Mouse (Mus musculus): Measurements from ENCODE around the gene Scd4.
A peak's percentile ranks its signal among the peaks of the same experiment; 100 is the strongest.
"Not testable (repeated sequence)": the region's sequence is repeated elsewhere in the genome, so short reads cannot be mapped to it uniquely, and the experiment has no call there.

The Scd4 gene

DNA sequence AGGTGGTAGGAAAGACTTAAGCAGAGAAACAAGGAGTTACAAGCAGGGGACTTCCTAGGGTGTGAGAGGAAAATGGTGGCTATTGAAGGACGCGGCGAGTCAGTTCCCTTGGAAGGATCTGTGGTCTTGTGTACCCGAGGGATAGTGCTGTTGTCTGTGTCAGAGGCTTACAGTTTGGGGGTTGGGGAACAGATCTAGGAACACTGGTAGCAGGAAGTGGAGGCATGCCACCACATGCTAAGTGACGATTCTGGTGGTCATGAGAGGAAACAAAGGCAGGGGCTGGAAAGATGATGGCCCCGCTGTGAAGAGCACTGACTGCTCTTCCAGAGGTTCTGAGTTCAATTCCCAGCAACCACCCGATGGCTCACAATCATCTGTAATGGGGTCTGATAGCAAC, 32.4 kb upstream of the Scd4 start:
- DNase-seq (ENCODE audit: low spot score in 2 of 2): no peak

DNA sequence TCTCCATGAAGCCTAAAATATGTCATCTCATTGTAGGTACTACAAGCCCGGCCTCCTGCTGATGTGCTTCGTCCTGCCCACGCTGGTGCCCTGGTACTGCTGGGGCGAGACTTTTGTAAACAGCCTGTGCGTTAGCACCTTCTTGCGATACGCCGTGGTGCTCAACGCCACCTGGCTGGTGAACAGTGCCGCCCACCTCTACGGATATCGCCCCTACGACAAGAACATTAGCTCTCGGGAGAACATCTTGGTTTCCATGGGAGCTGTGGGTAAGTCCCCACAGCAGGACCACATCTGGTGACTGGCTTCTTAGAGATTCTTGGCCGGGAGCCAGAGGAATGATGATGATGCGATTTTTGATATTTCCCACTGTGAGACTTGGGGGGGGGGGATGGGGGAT, 31.7 kb upstream of the Scd4 start:
- no peak for DNase-seq (ENCODE audit: low spot score in 2 of 2)

DNA sequence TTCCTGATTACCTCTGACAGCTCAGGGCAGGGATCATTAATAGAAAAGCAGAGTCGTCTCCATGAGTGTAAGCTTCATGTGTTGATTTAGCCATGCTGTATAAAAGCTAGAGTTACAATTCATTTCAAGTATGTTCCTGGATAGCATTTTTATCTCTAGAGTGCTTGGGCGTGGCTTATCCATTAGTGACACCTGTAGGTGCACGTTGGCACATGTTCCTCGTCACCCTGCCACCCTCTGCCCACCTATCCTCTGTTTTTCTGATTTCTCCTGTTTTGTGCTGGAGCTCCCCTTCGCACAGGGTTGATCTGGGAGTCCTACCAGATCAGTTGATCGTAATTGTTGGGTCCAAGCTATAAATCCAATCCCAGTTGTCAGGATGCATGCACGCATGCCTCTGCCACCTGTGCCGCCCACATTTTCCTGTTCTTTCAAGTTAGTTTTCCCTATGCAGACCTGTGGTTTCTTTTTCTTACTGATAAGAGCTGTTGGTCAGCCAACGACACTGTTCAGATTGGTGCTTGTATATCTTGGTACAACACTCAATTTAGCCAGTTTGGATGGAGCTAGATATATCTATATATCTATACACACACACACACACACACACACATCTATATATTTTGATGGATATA, 31.1 kb upstream of the Scd4 start:
- DNase-seq (ENCODE audit: low spot score in 2 of 2): no peak

DNA sequence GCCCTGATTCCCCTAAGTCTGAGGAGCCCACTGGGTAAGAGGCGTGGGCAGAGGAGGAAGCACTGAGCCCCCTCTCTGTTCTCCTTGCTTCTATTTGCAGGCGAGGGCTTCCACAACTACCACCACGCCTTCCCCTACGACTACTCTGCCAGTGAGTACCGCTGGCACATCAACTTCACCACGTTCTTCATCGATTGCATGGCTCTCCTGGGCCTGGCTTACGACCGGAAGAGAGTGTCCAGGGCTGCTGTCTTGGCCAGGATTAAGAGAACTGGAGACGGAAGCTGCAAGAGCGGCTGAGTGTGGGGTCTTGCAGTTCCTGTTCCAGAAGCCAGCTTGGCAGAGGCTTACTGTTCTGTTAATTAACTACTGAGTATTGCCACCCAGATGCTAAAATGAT, 30.0 kb upstream of the Scd4 start:
- DNase-seq (ENCODE audit: low spot score in 2 of 2): no peak

DNA sequence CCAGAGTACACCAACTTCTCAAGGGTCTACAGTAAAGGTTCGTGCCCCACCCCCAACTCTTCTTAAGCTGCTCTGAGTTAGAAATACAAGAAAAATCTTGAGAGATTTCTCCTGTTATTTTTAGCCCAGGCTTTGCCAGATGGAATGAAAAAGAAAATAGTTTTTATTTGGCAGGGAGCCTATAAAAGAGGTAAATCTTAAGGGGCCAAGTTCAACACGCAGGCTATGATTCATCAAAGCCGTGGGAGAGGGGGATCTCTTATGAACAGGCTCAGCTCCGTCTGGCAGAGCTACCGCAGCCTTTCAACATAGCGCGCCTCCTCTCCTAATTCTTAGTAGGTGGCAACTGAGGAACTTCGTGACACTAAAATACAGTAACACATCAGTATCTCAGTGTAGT, 29.4 kb upstream of the Scd4 start:
- no peak for DNase-seq (ENCODE audit: low spot score in 2 of 2)

DNA sequence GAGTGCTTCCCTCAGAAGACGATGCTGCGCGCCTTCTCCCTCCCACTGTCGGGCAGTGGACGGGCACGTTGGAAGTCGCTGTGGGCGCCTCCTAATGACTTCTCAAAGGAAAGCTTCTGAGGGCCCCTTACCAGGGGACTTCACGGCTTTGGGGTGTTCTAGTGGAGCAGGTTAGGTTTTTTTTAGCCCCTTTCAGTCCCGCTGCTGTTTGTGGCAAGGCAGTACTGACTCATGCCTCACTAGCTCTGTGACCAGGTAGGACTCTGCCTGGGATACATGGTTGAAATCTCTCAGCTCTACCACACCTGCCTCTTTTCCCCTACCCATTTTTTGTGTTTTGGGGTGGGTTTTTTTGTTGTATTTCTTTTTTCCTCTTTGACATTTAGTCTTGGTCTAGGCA, 28.5 kb upstream of the Scd4 start:
- DNase-seq (ENCODE audit: low spot score in 2 of 2): no peak

DNA sequence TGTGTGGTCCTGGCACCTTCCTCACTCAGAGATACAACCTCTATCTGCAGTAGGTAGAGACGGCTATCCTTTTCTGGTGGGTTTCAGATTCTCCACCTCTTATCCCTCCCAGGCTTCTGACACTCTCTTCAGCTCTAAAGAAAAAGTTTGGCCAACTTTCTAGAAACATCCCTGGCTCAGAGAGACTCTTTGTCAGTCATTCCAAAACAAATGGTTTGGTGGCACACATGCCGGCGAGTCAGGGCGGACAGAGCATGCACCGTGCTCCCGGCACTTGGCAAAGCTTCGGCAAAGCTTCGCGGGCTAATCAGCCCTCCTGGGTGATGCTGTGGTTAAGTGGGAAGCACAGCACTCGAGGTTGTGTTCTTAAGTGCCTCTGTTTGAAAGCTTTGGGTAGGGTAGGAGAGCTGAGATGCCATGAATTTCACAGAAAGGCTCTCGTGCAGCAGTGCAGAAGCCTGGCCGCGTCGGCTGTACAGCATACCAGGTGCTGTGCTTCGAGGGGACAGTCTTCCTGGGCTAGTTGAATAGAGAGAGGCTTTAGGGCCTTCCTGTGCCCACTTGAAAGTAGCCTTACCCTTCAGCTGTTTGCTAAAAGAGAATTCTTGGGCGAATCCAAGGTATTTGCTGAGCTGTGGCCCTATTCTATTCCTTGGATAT, 27.9 kb upstream of the Scd4 start:
- DNase-seq (ENCODE audit: low spot score in 2 of 2): no peak

DNA sequence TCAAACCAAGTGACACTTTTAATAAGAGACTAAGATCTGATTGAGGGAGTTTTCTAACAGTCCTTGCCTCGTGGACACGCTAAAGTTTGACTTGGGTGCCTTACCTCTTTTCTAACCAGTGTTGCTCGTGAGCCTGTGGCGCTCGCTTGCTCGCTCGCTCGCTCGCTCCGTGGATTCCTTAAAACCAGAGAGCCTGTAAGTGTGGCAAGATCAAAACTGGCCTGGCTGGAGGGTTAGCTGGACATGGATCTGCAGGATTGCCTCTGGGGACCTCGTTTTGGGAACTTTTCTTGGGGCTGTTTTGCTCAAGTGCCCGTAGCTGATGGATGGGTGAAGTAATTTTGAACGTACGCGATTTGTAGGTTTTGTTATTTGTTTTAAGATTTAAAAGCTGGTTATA, 27.2 kb upstream of the Scd4 start:
- DNase-seq (ENCODE audit: low spot score in 2 of 2): no peak

DNA sequence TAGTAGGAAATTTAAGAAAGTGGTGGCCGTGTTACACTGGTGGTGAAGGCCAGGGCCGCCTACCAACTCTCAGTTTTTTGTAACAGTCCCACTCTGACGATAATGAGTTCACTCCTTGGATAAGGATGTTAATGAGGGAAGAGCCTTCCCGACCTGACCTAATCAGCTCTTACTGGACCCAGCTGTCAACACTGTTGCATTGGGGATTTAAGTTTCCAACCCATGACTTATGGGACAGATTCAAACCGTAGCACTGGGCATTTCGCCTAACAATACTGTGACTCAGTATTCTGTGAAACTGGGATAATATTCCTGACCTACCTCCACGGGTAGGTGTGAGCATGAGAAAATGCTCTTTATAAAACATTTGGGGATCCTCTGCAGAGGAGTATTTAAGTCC, 26.7 kb upstream of the Scd4 start:
- DNase-seq (ENCODE audit: low spot score in 2 of 2): no peak

DNA sequence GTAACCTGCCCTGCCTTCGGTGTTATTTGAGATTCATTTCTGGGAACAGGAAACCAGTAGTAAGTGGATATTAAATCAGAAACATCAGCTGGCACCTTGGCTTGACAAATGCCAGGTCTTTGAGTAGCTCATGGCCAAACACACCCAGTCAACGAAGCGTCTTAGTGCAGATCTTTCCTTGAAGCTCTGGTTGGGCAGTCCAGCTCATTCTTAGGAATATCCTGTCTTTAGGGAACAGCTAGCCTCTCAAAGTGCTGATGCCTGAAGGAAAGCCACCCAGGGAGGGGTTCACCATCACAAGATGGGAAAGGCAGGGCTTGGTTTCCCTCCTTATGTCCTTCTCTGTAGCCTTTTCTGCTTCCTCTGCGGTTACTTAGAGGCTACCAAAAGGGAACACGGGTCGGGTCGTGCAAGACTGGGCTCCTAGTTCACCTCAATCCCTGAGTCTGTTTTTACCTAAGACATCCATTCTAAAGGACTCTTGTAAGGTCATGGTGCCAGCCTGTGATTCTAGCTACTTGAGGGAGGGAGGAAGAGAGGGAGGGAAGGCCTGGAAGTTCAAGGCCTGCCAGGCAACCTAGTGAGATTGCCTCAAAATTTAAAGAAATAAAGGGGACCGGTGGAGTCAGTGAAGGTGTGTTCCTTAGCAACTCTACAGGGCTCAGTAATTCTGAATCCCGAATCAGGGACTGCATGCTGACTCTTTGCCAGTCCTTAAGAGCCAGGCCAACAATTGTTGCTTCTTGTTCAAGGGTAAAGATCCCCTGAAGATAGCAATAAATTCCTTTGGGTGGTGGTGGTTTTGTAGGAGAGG, 25.6 kb upstream of the Scd4 start:
- DNase-seq (ENCODE audit: low spot score in 2 of 2): no peak

DNA sequence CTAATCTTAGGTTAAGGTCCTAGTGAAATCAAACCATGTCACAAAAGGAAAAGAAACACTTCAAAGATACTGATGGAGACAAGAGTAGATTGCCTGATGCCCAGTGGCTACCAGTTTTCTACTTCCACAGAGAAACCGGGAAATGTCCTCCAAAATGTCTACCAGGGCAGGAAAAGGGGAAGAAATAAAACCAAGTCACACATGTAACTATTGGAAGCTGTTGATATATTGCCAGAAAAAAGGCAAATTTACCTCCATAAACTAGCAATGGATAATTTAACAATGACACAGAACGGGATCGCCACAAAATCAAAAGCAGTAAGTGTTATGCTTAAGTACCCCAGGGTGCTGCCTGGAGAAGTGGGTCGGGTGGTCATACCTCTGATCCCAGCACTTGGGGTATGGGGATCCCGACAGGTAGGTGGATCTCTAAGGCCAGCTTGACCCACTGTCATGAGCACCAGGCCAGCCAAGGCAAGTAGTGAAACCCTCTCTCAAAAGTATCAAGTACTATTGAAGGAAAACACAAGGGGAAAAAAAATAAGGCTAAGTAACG, 24.9 kb upstream of the Scd4 start:
- DNase-seq (ENCODE audit: low spot score in 2 of 2): no peak

DNA sequence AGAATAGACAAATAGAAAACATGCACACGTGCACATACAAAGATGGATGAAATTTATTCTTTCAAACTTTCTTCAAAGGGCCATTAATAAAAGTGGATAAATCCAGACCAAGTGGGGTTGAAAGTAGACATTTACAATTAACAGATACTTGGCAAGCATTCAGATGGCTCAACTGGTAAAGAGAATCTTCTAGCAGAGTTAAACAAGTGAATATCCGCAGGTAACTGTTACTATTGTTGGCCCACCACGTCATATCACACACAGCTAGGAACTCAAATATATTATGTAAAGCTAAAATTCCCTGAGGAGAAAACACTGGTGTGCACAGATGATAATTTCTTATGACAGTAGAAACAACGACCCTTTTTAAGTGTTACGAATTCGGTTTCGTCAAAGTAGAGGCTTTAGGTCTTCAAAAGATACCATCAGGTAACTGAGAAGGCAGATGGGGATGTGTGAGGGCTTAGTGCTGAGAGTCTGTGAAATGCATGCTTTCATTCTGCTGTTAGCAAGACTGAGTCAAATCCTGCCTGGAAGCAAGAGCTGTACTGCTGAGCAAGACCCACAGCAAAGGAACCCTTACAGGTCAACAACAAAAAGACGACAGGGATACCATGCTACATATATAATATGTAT, 24.2 kb upstream of the Scd4 start:
- DNase-seq (ENCODE audit: low spot score in 2 of 2): no peak

DNA sequence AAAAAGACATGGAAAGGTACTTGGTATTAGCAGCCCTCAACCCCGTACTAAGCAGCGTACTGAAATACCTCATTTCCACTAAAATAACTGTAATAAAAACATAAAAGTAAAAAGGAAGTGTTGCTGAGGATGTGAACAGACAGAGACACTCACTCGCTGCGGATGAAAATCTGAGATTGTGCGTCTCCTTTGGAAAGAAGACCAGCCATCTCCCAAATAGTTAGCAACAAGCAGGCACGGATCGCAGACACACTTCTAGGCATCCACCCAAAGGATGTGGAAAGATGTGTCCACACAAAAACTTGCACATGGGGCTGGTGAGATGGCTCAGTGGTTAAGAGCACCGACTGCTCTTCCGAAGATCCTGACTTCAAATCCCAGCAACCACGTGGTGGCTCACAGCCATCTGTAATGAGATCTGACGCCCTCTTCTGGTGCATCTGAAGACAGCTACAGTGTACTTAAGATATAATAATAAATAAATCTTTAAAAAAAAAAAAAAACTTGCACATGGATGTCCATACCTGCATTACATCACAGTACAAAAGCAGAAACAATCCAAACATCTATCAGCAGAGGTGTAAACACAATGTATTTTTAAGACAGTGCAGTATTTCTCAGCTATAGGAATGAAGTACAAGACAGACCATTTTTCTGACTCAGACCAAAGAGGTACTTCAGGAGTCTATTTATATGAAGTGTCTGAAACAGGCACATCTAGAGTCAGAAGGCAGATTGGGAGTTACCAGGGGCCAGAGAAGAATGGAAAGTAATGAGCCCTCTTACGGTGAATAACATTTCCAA, 23.3 kb upstream of the Scd4 start:
- no peak for DNase-seq (ENCODE audit: low spot score in 2 of 2)

DNA sequence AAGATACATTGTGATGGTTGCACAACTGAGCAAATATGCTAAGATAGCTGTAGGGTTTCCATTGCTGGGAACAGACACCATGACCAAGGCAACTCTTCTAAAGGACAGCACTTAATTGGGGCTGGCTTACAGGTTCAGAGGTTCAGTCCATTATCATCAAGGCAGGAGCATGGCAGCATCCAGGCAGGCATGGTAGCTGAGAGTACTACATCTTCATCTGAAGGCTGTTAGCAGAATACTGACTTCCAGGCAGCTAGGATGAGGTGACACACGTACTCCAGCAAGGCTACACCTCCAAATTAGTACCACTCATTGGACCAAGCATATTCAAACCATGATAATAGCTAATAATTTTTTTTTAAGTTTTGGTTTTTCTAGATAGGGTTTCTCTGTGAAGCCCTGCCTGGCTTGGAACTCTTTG, 22.7 kb upstream of the Scd4 start:
- not testable (repeated sequence) for DNase-seq (ENCODE audit: low spot score in 2 of 2)

DNA sequence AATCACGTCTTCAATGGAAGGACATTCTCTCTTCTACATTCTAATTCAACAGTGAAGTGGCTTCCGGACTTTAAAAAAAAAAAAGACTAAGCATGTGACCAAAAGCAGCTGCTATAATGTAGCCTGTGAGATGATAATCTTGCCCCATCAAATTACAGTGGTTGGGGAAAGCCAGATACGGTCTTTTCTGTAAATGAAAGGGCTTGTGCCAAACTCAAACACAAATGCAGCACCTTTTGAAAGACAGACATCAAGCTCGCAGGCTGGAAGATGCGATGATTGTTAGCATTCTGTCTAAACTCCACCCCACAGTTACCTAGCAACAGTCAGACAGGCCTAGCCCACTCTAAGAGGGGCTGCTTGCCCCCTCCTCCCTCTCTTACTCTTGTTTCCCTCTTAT, 22.1 kb upstream of the Scd4 start:
- no peak for DNase-seq (ENCODE audit: low spot score in 2 of 2)

DNA sequence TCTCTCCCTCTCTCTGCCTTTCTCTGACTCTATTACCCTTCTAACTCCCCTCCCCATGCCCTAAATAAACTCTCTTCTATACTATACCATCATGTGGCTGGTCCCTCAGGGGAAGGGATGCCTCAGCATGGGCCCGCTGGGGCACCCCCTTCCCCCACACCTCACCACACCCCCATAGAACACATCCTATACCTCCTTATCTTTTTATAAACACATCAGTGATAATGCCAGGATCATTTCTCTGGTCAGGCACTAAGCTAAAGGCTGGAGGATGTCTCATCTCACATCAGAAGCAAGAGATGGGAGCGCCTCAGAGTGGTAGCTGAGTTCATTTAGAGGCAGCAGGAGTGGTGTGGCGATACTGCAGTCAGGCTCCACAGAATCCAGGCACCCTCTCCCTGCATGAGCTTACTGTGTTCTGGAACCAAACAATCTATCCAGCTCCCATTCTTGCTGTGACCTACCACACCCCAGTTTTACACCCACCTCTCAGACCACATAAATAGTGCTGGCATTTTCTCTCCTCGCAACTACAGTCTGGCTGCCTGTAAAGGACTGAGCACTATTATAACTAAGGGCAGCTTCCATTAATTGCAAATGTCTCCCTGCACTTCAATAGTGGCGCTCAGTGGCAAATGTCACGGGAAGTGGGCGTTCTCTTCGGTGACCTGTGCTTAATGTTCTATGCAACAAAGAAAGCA, 21.4 kb upstream of the Scd4 start:
- DNase-seq (ENCODE audit: low spot score in 2 of 2): no peak

DNA sequence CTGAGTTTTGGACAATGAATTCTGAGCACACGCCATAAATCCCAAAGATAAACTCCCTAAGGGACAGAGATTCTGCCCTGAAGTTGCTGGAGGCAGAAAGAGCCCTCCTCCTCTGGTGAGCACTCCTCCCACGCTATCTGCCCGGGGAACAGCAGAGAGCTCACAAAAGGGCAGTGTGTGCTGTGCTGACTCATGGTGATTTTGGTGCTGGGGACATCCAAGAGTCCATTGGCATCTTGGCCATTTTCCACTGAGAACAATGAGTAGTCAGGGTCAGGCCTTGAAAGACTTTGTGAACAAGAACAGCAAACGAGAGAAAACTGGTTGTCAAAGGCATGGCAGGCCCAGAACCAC, 20.9 kb upstream of the Scd4 start:
- DNase-seq (ENCODE audit: low spot score in 2 of 2): no peak

DNA sequence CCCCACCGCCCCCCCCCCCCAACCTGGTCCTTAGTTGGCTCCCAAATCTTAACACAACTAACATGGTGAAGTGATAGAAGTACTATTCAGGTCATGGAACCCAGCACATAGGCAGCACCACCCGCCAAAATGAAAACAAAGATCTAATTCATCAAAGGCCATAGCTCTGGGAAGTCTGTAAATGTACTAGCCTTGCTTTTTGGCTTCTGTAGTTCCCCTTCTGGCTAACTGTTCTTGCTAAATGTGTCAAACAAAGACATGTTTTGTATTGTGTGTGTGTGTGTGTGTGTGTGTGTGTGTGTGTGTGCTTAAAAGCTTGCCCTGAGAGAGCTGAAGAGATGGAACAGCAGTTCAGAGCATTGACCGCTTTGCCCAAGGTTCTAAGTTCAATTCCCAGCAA, 19.8 kb upstream of the Scd4 start:
- DNase-seq (ENCODE audit: low spot score in 2 of 2): no peak

DNA sequence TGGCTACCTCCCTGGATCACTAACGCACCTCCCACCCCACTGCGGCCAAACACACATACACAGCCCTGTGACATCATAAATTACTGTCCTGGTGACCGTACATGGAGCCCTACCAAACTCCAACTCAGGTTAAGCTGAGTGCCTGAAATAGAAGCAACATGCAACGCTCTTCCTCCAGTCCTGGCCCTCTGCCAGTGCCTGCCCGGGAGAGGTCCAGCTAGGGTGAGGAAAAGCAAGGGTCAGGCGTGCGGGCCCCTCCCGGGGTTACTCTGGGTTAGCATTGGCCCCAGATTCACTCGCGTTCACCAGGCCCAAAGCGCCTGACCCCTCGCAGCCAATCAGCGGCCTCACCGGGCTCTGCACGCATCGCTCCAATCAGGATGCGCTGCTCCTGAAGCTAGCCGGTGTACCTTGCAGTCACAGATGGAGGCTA, 18.5 kb upstream of the Scd4 start:
- peak; percentile 67 to 77 for DNase-seq (ENCODE audit: low spot score in 2 of 2)

DNA sequence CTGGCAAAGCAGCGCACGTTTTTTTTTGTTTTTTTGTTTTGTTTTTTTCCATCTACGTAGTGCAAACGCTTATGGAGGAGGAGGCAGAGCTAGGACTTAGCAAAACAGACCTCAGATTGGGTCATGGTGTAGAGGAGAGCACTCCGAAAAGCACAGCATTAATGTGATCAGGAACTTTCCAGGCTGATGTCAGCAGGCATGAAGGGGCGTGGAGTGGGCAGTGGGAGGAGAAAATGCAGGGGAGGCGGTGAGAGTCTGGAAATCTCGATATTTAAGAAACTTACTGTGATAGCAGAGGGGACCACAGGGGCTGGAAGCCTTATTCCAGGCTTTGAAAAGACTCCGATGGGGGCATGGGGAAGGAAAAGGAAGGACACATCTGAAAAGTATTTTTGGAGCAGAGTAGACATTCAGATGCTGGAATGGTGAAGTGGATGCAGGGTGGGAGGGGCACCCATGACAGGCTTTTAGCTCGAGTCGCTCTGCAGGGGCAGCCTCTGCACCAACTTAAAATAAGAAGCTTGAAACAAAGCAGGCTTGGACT, 17.9 kb upstream of the Scd4 start:
- DNase-seq (ENCODE audit: low spot score in 2 of 2): no peak

Data from frontal cortex, postnatal 14 days (tissue).